Mouse (Mus musculus) erythroblast, embryonic 14.5 days (primary cell): ENCODE data around the gene Polr2h.

ENCODE experiments used
- GATA1 ChIP-seq: IDR thresholded peaks from 2 replicates; pipeline ENCODE4 v1.6.1; 2012; ENCODE audit warnings: low read length, inconsistent platforms, mixed read lengths
- TAL1 ChIP-seq: IDR thresholded peaks from 3 replicates; pipeline ENCODE4 v1.6.1; 2012; ENCODE audit warnings: low read length, inconsistent platforms, mixed read lengths

DNA sequence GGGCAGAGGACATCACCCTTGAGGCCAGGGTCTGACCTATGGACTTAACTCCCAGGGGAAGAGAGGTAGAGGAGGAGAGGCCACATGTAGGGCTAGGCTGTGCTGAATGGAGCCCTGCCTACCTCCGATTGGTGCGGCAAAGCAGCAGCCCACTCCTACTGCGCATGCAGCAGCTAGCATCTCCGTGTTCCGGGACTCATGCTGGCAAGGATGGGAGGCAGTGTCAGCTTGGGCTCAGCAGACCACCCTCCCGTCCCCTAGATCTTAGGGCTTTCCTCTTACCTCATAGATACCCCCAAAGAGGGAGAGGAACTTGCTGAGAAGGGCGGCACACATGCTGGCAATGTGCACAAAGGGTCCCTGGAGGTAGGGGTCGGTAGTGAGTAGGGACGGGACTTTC, 5.3 kb upstream of the Polr2h start:
- TF ChIP-seq GATA1, result no peak
- no peak for TF ChIP-seq TAL1
